ENCODE assay signal across 14 mouse cellular contexts in genomic region chr10:28297531-28297930, GRCm38 (mm10).
"Had no signal": no experiment of that assay in that cellular context is flagged by ENCODE, and none has a peak within 500 bp of the region (broad histone marks: within the 10 kb centered on the region; RNA-seq: fewer than 3 reads in every experiment).

No protein-coding gene starts in this region.

- ATAC-seq: liver, postnatal 0 days had no signal

- H3K27ac ChIP-seq: left cerebral cortex, adult 2 months; limb, embryonic 10.5 days; liver, embryonic 13.5 days; lung, embryonic 15.5 days; macrophage; midbrain, embryonic 12.5 days; stomach, embryonic 15.5 days had no signal

- H3K4me2 ChIP-seq: liver, embryonic 13.5 days; lung, embryonic 15.5 days; midbrain, embryonic 12.5 days; stomach, embryonic 15.5 days had no signal

- H3K27me3 ChIP-seq: liver, embryonic 13.5 days; lung, embryonic 15.5 days; megakaryocyte, embryonic 14.5 days; midbrain, embryonic 12.5 days; stomach, embryonic 15.5 days had no signal

- H3K4me3 ChIP-seq: left cerebral cortex, adult 2 months; limb, embryonic 10.5 days; liver, embryonic 13.5 days; lung, embryonic 15.5 days; megakaryocyte, embryonic 14.5 days; midbrain, embryonic 12.5 days; stomach, embryonic 15.5 days had no signal

- H3K9me3 ChIP-seq: limb, embryonic 10.5 days; liver, embryonic 13.5 days; lung, embryonic 15.5 days; megakaryocyte, embryonic 14.5 days; midbrain, embryonic 12.5 days; stomach, embryonic 15.5 days had no signal

- H3K4me1 ChIP-seq: liver, embryonic 13.5 days; megakaryocyte, embryonic 14.5 days; midbrain, embryonic 12.5 days; stomach, embryonic 15.5 days had no signal

- DNase-seq: kidney, adult 18-20 months; liver, embryonic 13.5 days; liver, postnatal 0 days; lung, postnatal 14 days; right cerebral cortex, postnatal 14 days; thymus, adult 2 months; thymus, postnatal 25 days had no signal

- H3K9ac ChIP-seq: liver, embryonic 13.5 days; liver, postnatal 0 days; lung, embryonic 15.5 days; midbrain, embryonic 12.5 days; stomach, embryonic 15.5 days had no signal

- H3K36me3 ChIP-seq: limb, embryonic 10.5 days; liver, embryonic 13.5 days; lung, embryonic 15.5 days; midbrain, embryonic 12.5 days; stomach, embryonic 15.5 days had no signal
